Mouse (Mus musculus) urinary bladder, postnatal 36 days (tissue): ENCODE results near the gene Ctcf.

Source experiments
- DNase-seq, 2 experiments: peaks; one replicate each; pipeline ENCODE4 v3.0.0; 2022; ENCODE audit warnings: low spot score in 2 of 2, mixed read lengths in 1 of 2

The Ctcf gene

GRCm38 (mm10) chr8:105700966-105701824 lies 64.8 kb downstream of the Ctcf start, which contains the start of the genes Acd and Pard6a:
Gene Acd (minus strand): TSS chr8:105701102.
Gene Pard6a (plus strand): TSS chr8:105701148.
- DNase-seq, result peak; percentile 94

DNA sequence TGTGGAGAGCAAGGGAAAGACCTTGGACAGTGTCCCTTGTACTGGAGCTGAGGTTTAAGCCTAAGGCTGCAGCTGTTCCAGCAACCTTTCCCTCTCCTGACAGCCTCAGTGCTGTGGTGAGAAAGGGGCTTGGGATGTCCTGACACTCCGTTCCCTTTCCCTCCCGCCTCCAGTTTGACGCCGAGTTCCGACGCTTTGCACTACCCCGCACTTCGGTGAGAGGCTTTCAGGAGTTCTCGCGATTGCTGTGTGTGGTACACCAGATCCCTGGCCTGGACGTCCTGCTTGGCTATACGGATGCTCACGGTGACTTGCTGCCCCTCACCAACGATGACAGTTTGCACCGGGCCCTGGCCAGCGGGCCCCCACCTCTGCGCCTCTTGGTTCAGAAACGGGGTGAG lies 65.6 kb downstream of the Ctcf start:
- no peak for DNase-seq

DNA sequence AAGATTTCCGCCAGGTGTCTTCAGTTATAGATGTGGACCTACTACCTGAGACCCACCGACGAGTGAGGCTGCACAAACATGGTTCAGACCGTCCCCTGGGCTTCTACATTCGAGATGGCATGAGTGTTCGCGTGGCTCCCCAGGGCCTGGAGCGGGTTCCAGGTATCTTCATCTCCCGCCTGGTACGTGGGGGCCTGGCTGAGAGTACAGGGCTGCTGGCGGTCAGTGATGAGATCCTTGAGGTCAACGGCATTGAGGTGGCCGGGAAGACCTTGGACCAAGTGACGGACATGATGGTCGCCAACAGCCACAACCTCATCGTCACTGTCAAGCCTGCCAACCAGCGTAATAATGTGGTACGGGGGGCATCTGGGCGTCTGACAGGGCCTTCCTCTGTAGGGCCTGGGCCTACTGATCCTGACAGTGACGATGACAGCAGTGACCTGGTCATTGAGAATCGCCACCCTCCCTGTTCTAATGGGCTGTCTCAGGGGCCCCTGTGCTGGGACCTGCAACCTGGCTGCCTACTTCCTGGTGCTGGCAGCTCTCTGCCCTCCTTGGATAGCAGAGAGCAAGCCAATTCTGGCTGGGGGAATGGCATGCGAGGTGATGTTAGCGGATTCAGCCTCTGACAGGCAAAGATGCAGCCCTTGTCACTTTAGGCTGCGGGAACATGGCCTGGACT lies 66.5 kb downstream of the Ctcf start:
- DNase-seq, result no peak

DNA sequence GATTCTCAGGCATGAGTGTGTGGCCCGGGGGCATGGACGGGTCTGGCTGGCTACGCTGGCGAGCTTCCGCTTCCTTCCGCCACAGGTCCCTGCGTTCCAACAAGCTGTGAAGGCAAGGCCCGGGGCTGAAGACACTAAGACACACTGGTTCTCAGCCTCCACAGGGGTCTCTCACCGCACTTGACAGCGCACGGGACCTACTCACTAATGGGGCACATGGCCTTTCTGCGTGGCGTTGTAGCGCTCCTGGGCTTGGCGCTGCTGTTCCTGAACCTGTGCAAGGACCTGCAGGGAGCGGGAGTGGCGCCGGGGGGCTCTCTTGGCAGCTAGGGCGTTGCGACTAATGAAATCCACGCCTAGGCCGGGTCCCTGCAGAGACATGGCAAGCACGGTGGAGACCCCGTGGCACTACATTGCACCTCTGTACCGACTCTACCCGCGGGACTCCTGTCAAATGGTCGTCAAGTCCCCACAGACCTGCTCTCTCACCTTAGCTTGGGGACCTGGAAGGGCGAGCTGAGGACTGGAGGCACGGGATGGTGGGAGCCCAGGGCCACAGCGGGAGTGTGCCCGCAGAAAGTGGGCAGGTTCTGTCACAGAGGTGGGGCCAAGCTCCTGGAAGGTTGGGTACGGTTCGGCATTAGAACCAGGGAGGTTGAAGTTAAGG lies 67.9 kb downstream of the Ctcf start:
- no peak for DNase-seq

DNA sequence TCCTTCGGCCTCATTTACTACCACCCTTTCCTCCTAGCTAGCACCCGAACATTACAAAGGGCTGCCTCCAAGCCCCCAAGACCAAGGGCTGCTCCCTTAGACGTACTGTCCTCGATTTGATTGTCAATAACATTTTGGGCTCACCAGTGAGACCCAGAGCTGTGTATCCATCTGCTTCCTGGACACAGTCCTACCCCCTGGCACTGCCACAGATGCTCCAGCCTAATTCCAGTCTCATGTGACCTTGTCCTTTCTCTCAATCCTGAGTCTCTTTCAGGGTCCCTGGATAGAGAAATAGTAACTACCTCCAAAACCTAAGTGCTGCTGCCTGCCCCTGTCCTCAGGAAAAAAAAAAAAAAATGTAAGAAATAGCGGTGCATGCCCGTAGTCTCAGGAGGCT lies 68.6 kb downstream of the Ctcf start:
- DNase-seq, result no peak

DNA sequence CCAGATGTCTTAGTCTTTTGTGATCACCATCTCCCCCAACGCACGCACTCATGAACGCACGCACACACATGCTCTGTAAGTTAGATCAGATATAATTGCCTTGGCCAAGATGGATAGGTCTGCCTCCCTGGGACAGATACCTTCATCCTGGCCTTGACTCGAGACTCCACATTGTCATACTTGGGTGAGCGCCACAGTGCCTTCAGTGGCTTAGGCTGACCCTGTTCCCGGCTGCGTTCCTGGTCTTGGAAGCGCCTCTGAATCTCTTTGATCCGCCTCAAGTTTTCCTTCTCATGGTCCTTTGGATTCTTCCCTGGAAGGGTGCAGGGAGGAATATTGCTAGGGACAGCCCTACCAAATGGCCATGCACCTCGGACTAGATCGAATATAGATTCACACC lies 70.1 kb downstream of the Ctcf start:
- DNase-seq, result no peak

- peak; percentile 72 to 82 for DNase-seq
These were observed 71.4 kb downstream of the Ctcf start, which contains the start of the genes 4933405L10Rik and Enkd1 for GRCm38 (mm10) chr8:105707498-105708403. Gene 4933405L10Rik (plus strand): TSS chr8:105707655. Gene Enkd1 (minus strand): TSS chr8:105708210.

DNA sequence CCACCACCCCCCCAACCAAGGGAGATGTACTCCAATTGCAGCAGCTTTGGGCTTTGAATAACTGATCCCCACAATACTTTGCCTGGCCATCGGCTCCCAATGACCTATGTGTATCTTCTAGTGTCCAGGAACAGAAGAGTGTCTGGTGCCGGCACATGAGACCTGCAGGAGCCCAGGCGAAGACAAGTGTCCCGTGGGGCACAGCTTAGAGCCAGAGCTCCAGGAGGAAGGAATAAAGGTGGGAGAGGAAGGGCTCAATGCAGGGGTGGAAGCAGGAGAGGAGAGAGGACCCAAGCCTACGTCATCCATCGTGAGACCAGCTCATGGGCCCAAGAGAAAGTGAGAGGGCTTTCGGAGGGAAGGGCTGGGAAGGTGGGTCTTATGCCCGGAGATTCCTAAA lies 72.3 kb downstream of the Ctcf start:
- DNase-seq, result no peak

DNA sequence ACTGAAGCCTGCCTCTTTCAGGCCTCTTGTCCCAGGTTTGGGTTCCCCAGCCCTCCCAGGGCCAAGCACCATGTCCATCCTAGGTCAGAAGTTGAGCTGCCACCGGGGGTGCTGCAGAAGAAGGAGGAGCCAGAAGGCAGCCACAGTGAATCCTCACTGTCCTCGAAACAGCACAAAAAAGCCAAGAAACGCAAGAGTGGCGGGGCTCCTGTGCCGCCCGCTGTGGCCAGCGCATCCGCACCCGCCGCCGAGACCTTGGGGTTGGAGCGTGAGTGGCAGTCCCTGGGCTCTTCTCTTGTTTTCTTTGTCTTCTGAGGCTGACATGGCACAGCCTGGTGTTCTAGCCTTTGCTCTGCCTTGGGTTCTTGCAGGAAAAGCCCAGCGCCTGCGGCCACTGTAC lies 72.9 kb downstream of the Ctcf start:
- DNase-seq, result no peak

DNA sequence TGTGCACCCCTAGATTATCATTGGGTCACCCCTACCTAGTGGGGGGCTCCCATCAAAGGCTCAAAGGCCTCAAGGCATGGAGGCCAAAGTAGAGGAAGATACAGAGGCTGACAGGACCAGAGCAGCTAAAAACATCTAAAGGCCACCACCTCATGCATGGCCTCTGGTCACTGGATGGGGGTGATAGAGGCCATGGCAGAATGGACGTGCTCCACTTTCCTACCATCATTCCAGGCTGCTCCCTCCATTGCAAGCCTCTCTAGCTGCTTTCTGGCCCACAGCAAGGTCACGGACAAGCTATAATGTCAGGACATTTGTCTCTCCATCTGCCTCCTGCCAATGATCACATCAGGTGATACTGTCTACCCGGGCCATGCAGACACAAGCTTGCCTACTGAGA lies 75.9 kb downstream of the Ctcf start:
- DNase-seq, result no peak

GRCm38 (mm10) chr8:105714139-105714538 lies 77.8 kb downstream of the Ctcf start:
- peak; percentile 79 to 86 for DNase-seq

GRCm38 (mm10) chr8:105715042-105715441 lies 78.7 kb downstream of the Ctcf start:
- DNase-seq, result no peak

DNA sequence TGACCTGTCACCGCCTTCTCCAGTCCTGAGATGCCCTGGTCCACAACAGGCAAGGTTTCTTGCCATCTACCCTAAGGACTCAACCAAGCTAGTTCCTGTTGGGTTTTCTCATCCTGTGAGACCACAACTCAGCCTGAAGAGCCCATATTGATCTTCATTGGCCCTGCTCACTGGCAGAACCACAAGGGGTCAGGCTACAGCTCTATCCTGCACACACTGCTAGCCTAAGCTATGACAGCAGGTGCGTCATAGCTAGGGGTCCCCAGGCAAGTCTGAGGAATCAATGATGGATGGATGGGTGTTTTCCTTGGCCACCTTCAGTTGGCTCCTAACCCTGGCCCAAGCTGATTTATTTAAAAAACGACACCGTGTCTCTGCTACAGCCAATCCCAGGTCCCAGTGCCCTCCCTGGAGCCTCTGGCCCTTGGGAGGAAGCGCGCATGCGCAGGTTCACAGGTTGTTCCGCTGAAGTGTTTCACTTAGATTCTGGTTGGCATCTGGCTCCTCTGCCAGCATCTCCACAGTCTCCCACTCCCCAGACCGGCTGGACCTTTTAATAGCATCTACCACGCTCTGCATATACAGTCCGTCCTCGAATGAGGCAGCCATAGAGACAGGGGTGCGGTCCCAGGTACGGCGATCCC lies 80.1 kb downstream of the Ctcf start:
- DNase-seq, result no peak

GRCm38 (mm10) chr8:105719637-105720036 lies 83.3 kb downstream of the Ctcf start:
- no peak for DNase-seq

GRCm38 (mm10) chr8:105722861-105723260 lies 86.5 kb downstream of the Ctcf start:
- DNase-seq, result no peak

DNA sequence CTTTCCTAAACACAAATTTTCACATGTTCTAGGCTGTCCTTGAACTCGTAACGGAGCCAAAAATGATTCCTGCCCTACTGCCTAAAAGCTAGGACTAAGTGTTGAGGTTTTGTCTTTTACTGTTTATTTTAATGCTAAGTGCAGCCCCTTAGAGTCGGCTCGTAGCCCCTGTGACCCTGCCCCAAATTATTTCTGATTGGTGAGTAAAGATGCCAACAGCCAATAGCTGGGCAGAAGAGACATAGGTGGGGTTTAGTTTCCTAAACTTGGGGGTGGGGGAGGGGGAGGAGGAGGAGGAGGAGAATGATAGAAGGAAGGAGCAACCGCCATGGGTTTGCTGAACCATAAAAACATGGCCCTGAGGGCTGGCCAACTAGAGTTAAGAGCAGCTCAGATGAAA lies 89.4 kb downstream of the Ctcf start:
- DNase-seq, result no peak

DNA sequence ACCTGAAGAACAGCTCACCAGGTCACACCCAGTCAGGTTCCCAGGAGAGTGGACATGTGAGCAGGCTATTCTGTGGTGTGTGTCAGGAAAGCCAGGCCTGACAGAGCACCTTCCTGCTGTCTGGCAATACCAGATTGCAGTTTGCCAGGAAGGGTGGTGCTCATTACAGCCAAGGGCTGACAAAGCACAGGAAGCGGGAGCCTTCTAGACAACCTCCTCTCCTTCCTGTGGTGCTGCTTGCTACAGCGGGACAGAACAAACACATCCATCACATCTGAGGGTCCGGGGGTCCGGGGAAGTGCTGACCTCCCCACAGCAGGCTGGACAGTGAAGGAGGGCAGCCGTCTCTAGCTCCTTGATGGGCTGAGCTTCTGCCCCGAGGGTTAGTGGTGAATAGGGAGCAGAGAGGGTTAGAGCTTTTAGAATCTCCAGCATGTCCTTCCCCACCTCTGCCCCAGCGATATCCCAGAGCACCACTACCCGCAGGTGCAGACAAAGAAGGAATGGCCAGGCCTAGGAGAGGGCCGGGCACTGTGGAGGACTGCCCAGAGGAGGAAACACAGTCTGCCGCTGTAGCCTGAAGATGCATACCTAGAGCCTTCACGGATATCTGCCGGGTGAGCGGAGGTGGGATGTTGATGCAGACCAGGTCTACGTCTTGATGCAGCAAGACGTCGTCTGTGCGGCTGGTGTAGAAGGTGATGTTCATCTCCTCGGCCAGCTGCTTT lies 91.2 kb downstream of the Ctcf start:
- no peak for DNase-seq

DNA sequence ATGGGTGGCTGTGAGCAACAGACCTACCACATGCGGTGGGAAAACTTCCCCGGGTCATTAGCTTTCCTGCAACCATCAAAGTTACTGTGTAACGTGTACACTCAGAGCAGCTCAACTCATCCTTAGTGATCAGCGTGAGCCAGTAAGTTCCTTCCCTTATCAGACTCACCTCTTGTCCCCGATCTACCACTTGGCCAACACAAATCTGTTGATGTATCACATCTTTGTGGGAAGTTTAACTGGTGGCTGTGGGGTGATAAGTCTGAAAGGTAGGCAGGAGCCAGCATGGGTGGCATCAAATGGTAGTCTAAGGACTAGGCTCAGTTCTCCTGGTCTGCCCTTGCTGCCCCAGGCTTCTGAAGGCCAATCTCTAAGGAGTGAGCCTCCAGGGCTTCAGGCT lies 95.8 kb downstream of the Ctcf start:
- no peak for DNase-seq
